Mouse (Mus musculus) right cerebral cortex, postnatal 36 days (tissue): ENCODE measurements at regions not wholly inside any gene's neighbourhood (a gene's known extent, or its start where the extent isn't known, plus 50 kb on each side); places are given as distances from the start of the nearest gene placed in this dataset.

Source experiments
- DNase-seq, 2 experiments: peaks; one replicate each; pipeline ENCODE4 v3.0.0; 2022; ENCODE audit warnings: low spot score in 2 of 2, mixed read lengths in 1 of 2

DNA sequence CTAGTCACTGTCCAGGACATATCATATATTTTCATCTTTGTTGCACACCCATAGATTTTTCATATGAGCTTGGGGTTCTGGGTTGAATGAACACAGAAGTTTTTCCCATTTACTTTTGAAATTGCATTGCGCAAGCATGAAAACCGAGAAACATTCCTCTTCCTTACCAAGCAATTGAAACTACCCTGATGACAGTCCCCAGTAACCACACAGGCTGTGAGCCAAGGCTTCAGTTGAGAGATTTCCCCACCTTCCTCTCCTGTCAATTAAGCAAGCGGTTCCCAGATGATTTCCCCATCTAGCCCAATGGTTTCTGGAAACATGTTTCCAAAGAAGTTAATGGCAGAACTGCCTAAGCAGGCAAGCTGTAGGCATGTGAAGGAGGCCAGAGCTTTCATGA, 81.8 kb upstream of the Inhba start:
- DNase-seq, result no peak

DNA sequence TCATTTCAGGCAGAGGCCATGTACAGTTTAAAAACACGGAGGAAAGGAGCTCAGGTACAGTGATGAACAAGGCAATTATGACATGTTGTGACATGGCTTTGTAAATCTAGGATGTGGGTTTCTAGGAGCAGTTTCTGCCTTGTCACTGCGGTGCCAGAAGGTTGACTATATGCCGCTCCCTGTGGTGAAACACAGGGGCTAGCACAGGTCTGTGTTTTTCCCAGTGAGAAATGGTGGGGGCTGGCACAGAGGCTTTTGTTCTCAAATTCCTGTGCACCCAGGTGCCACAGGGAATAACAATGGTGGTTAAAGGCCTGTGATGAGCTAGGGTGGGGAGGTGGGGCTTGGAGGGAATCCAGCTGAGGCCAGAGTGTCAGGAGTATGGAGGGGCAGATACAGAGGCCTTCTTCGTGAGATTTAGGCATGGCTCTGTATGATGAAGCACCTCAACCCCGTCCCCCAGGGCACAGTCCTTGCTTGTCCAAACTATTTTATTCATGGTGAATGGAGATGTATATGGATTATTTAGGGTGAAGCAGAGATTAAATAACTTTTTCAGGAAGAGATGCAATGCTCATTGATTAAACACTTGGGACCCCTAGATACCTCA, 80.0 kb upstream of the Inhba start:
- no peak for DNase-seq

DNA sequence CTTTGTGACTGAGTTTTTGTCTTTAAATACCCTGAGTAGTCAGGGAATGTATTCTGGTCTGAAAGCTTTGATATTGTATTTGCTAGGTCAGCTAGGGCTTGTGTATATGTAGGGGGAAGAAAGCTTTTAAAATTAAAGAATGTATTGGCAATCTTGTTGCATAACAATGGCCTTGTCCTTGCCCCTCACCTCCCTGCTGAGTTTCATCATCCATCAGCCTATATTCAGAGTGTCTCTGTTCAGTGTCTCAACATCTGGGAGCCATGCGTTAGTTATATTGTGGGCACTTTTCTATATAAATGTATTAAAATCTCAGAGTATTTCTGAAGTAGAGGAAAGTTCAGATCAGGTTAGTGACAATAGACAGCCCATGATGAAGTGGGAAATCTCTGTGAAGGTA, 76.0 kb upstream of the Inhba start:
- DNase-seq, result no peak

DNA sequence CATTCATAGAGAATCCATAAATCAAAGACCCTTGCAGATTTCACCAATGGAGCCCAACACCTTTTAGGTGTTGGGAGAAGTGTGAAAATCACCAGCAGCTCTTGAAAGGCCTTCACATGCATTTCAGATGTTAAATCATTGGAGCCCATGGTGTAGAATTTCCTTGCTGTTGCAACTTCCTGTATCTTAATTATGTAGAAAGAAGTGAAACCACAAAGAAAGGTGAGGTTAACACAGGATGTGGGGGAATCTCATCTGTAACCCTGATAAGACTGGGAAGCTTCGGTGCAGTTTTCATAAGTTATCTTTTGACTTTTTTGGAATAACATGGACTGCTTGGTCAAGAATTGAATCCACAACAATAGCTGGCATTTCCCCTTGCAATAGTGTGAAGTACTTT, 75.5 kb upstream of the Inhba start:
- no peak for DNase-seq

DNA sequence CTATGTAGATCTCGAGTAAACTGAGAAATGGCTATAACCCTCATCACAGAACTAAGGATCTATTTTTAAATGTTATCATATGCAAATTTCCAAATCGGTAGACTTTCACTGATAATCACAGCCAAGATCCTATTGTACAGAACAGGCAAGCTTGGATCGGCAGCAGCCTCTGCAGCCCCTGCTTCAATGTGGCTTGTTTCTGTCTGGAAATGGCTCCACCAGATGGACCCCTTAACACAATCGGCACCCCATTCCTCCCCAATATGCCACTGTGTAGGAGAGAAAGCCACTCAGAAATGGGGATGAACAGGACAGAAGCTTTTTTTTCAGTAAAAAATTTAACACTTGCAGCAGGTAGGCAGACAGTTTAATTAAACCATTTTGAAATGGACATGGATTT, 61.5 kb upstream of the Inhba start:
- DNase-seq, result no peak

DNA sequence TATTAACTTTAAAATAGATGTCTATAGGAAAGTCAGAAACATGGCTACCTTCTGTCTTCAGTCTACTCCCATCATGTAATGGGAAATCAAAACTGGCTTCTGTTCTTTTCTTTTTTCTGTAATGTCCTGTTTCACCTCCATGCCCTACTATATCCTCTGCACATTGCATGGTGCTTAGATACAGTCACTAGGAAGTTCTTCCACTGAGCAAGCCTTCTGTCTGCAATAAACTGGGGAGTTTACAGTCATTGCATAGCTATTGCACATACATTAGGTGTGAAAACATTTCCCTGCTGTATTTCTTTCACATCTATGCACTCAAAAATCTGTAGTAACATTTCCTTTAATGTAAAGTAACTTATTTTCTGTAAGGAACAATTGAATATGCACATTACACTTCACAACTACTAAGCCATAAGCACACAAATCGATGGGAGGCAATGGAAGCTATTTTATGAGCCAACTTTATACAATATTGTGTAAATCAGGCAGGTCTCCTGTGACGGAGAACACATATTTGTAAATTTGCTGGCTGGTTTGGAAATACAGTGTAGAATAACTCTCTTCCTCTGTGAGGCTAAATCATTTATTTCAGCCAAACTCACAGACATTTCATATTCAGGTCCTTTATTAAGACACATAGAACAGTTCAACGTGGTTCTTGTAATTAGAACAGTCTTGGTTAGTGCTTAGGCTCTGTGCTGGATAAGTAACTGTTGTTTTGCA, 60.6 kb upstream of the Inhba start:
- no peak for DNase-seq
